Mouse (Mus musculus) embryonic facial prominence, embryonic 14.5 days (tissue): ENCODE measurements around the gene Brd1. TPM values are rescaled to one million over a fixed set of nuclear protein-coding genes. Genes with fewer than 3 reads are reported as not detected.

Experiments
- ATAC-seq: fragments of 200-750 bp; cut with Nextera tagmentation; 2 replicates; pipeline ENCODE4 v1.8.0; 2017; ENCODE audit warnings: low read depth, moderate number of reproducible peaks, moderate TSS enrichment
- DNase-seq: peaks from one replicate; pipeline ENCODE4 v3.0.0-alpha.2; 2015; ENCODE audit warnings: low spot score
- H3K27ac ChIP-seq: fragments of 300-500 bp; sonication (generic); replicated peaks from 2 replicates; pipeline ENCODE4 v1.5.1; 2014; ENCODE audit warnings: low read depth, mild to moderate bottlenecking, low read length, moderate library complexity
- H3K27me3 ChIP-seq: fragments of 300-500 bp; sonication (generic); replicated peaks from 2 replicates; pipeline ENCODE4 v1.6.1; 2014; ENCODE audit warnings: low read length; ENCODE audit not compliant: control insufficient read depth, insufficient read depth
- H3K36me3 ChIP-seq: fragments of 300-500 bp; sonication (generic); 2 replicates; pipeline ENCODE4 v1.6.1; 2014; ENCODE audit warnings: low read length, mixed read lengths; ENCODE audit not compliant: control insufficient read depth, insufficient read depth
- H3K4me1 ChIP-seq: fragments of 300-500 bp; sonication (generic); 2 replicates; pipeline ENCODE4 v1.6.1; 2014; ENCODE audit warnings: antibody characterized with exemption, low read length; ENCODE audit not compliant: control insufficient read depth, insufficient read depth
- H3K4me2 ChIP-seq: fragments of 300-500 bp; sonication (generic); 2 replicates; pipeline ENCODE4 v1.6.1; 2014; ENCODE audit warnings: low read depth, mild to moderate bottlenecking, low read length, moderate library complexity, mixed read lengths
- H3K4me3 ChIP-seq: fragments of 300-500 bp; sonication (generic); 2 replicates; pipeline ENCODE4 v1.5.1; 2014; ENCODE audit warnings: low read depth, mild to moderate bottlenecking, low read length
- H3K9ac ChIP-seq: fragments of 300-500 bp; sonication (generic); 2 replicates; pipeline ENCODE4 v1.6.1; 2014; ENCODE audit warnings: low read depth, mild to moderate bottlenecking, low read length, moderate library complexity, mixed read lengths
- H3K9me3 ChIP-seq: fragments of 300-500 bp; sonication (generic); 2 replicates; pipeline ENCODE4 v1.6.1; 2016; ENCODE audit warnings: low read length; ENCODE audit not compliant: control insufficient read depth
- WGBS: fragments of 180-500 bp; shearing (Covaris S2); extraction: QIAGEN DNeasy Blood & Tissue Kit; methylation state at CpG from one replicate; pipeline ENCODE4 v1.1.7; 2014; 5-methylcytosine and 5-hydroxymethylcytosine counted together
- polyA plus RNA-seq: library from polyadenylated mRNA; unstranded; fragments of >200 nt; fragmentation: Nextera tagmentation; extraction: Ambion mirVana; gene quantifications from 2 replicates; pipeline ENCODE4 v1.2.1, GENCODE M21; 2014

Brd1 gene
- polyA plus RNA-seq, 1 experiment from 2014 or later: 23.0 TPM

- H3K4me1 ChIP-seq: no peaks in the 10 kb centered on the region
- WGBS: 58% methylated on average over 1 of the region's 1 CpGs
- DNase-seq: no peak
- H3K4me2 ChIP-seq: no peak overlapping the region
- no peaks in the 10 kb centered on the region for H3K9me3 ChIP-seq
- H3K27me3 ChIP-seq: no peaks in the 10 kb centered on the region
- H3K27ac ChIP-seq: no peak overlapping the region
- H3K4me3 ChIP-seq: no peak overlapping the region
- no peak for ATAC-seq
- H3K36me3 ChIP-seq: peaks cover 95% of the 10 kb centered on the region
- no peak overlapping the region for H3K9ac ChIP-seq
Observed at GRCm38 (mm10) chr15:88704284-88704683, 29.7 kb downstream of the Brd1 start.

- H3K36me3 ChIP-seq: peaks cover 95% of the 10 kb centered on the region
Observed at GRCm38 (mm10) chr15:88702501-88702900, 31.5 kb downstream of the Brd1 start.

GRCm38 (mm10) chr15:88700759-88701158 is 33.3 kb downstream of the Brd1 start:
- H3K4me1 ChIP-seq: no peaks in the 10 kb centered on the region
- ATAC-seq: no peak
- WGBS: 88% methylated on average over 18 of the region's 18 CpGs
- no peak overlapping the region for H3K4me3 ChIP-seq
- H3K4me2 ChIP-seq: no peak overlapping the region
- H3K9ac ChIP-seq: no peak overlapping the region
- no peaks in the 10 kb centered on the region for H3K27me3 ChIP-seq
- peaks cover 95% of the 10 kb centered on the region for H3K36me3 ChIP-seq
- no peaks in the 10 kb centered on the region for H3K9me3 ChIP-seq
- DNase-seq: peak; percentile 29
- no peak overlapping the region for H3K27ac ChIP-seq

More at GRCm38 (mm10) chr15:88702501-88702900, 31.5 kb downstream of the Brd1 start:
- Histone ChIP-seq H3K27me3 (no peaks in the 10 kb centered on the region), H3K9me3 (no peaks in the 10 kb centered on the region), H3K4me3 (no peak overlapping the region), H3K9ac (no peak overlapping the region), H3K4me1 (no peaks in the 10 kb centered on the region), H3K27ac (no peak overlapping the region), H3K4me2 (no peak overlapping the region)
- ATAC-seq: no peak
- WGBS: 81% methylated on average over 3 of the region's 3 CpGs
- DNase-seq: no peak

- Histone ChIP-seq H3K4me2 (no peak overlapping the region), H3K36me3 (peaks cover 96% of the 10 kb centered on the region), H3K27ac (no peak overlapping the region), H3K4me1 (no peaks in the 10 kb centered on the region), H3K9me3 (no peaks in the 10 kb centered on the region), H3K9ac (no peak overlapping the region), H3K4me3 (no peak overlapping the region), H3K27me3 (no peaks in the 10 kb centered on the region)
- no peak for ATAC-seq
- DNase-seq: no peak
- WGBS: 91% methylated on average over 5 of the region's 5 CpGs
Observed at GRCm38 (mm10) chr15:88699508-88699907, 34.5 kb downstream of the Brd1 start.

GRCm38 (mm10) chr15:88697586-88697985 is 36.4 kb downstream of the Brd1 start:
- H3K4me2 ChIP-seq: no peak overlapping the region
- no peaks in the 10 kb centered on the region for H3K27me3 ChIP-seq
- peaks cover 92% of the 10 kb centered on the region for H3K36me3 ChIP-seq
- no peak overlapping the region for H3K27ac ChIP-seq
- ATAC-seq (no peak), DNase-seq (no peak)
- WGBS: 88% methylated on average over 5 of the region's 5 CpGs
- no peaks in the 10 kb centered on the region for H3K4me1 ChIP-seq
- no peaks in the 10 kb centered on the region for H3K9me3 ChIP-seq
- H3K9ac ChIP-seq: no peak overlapping the region
- no peak overlapping the region for H3K4me3 ChIP-seq

- Histone ChIP-seq H3K4me2 (no peak overlapping the region), H3K9me3 (no peaks in the 10 kb centered on the region), H3K36me3 (peaks cover 92% of the 10 kb centered on the region), H3K27ac (no peak overlapping the region), H3K9ac (no peak overlapping the region), H3K4me3 (no peak overlapping the region), H3K4me1 (no peaks in the 10 kb centered on the region), H3K27me3 (no peaks in the 10 kb centered on the region)
- WGBS: 95% methylated on average over 7 of the region's 7 CpGs
- DNase-seq (no peak), ATAC-seq (no peak)
Observed at GRCm38 (mm10) chr15:88696055-88696454, 38.0 kb downstream of the Brd1 start.

GRCm38 (mm10) chr15:88694033-88694432 is 40.0 kb downstream of the Brd1 start:
- Histone ChIP-seq H3K4me1 (no peaks in the 10 kb centered on the region), H3K9me3 (no peaks in the 10 kb centered on the region), H3K4me2 (no peak overlapping the region), H3K9ac (no peak overlapping the region), H3K36me3 (peaks cover 92% of the 10 kb centered on the region), H3K27me3 (no peaks in the 10 kb centered on the region), H3K27ac (no peak overlapping the region), H3K4me3 (no peak overlapping the region)
- ATAC-seq (peak; percentile 23; the same call in 1 of the 2 replicates), DNase-seq (peak; percentile 45)
- WGBS: 68% methylated on average over 5 of the region's 5 CpGs

GRCm38 (mm10) chr15:88692720-88693119 is 41.3 kb downstream of the Brd1 start:
- DNase-seq (no peak), ATAC-seq (no peak)
- Histone ChIP-seq H3K4me2 (no peak overlapping the region), H3K4me3 (no peak overlapping the region), H3K9ac (no peak overlapping the region), H3K36me3 (peaks cover 93% of the 10 kb centered on the region), H3K9me3 (no peaks in the 10 kb centered on the region), H3K27me3 (no peaks in the 10 kb centered on the region), H3K27ac (no peak overlapping the region), H3K4me1 (no peaks in the 10 kb centered on the region)
- 72% methylated on average over 9 of the region's 9 CpGs for WGBS

- Histone ChIP-seq H3K4me3 (no peak overlapping the region), H3K36me3 (peaks cover 95% of the 10 kb centered on the region), H3K27me3 (no peaks in the 10 kb centered on the region), H3K4me1 (no peaks in the 10 kb centered on the region), H3K9me3 (no peaks in the 10 kb centered on the region), H3K9ac (no peak overlapping the region), H3K27ac (no peak overlapping the region), H3K4me2 (no peak overlapping the region)
- 92% methylated on average over 12 of the region's 12 CpGs for WGBS
- DNase-seq (no peak), ATAC-seq (no peak)
Observed at GRCm38 (mm10) chr15:88691129-88691528, 42.9 kb downstream of the Brd1 start.
